Mouse (Mus musculus) right cerebral cortex, postnatal 4 days (tissue): ENCODE data around the gene L1td1.

Experiments
- DNase-seq: peaks from one replicate; pipeline ENCODE4 v3.0.0-alpha.2; 2022

L1td1 gene

GRCm38 (mm10) chr4:98743209-98743905 is 16.8 kb downstream of the L1td1 start:
- DNase-seq = no peak

GRCm38 (mm10) chr4:98743906-98744210 is 17.3 kb downstream of the L1td1 start:
- no peak for DNase-seq

DNA sequence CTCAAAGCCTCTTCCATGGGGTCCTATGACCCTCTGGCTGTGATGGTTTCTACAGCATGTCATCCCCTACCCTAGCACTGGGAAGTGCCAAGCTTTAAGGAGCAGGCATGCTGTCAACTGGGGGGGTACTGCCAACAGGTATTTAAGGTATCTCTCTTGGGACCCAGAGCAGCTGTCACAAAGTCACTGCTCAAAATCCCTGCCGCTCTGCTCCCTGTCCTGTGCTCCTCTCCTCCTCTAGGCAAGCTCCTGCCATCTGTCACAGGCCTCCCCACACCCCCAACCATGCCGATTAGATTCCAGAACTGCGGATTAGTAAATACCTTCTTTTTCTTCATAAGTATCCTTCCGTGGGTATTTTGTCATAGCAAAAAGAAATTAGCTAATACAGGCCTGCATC is 27.9 kb downstream of the L1td1 start:
- no peak for DNase-seq

DNA sequence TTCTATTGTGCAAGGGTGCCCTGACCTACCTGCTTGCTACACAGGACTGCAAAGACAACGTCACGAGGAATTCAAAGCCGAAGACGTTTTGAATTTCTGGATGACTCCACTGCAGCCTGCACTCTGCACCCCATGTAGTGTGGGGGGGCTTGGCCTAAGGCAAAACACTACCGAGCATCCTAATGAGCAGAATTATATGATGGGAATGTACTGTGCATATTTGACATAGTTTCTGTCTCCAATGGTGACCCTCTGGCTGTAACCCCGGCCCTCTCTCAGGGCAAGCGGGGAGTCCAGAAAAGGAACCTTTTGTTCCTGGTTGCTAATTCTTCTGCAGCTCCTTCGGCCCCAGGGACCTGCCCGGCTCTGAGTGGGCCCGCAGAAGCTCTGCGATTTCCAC is 29.6 kb downstream of the L1td1 start:
- no peak for DNase-seq

DNA sequence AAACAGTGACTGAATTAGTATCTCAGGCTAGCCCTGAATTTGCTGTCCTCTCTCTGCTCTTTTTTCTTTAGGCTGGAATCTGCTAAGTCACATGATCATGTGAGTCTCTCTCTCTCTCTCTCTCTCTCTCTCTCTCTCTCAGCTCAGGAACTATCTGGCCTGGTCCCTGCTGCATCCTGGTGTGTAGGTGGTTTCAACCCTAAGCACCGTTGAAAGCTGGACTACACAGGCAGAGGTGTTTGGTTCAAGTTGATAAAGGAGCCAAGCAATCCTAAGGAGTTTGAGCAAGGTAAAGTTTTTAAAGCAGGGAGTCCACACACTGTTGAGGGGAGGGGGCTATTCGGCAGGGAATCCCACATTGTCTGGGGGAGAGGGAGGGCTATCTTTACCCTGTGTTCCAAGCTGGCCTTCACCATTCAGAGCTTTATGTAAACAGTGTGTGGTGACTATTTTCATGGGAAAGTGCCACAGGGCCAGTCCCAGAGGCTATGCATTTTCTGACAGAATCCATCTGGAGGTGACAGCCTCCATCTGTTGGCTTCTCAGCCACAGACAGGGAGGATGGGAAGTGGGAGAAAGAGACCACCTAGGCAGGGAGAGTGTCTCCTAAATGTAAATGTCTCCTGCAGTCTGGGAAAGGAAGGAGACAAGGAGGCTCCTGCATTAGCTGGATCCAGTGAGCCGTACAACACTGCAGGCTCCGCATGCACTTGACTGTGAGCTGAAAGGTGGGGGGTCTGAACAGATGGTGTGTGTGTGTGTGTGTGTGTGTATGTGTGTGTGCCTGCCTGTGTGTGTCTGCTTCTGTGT is 31.7 kb downstream of the L1td1 start:
- DNase-seq = no peak

GRCm38 (mm10) chr4:98758872-98759518 is 32.5 kb downstream of the L1td1 start:
- no peak for DNase-seq

DNA sequence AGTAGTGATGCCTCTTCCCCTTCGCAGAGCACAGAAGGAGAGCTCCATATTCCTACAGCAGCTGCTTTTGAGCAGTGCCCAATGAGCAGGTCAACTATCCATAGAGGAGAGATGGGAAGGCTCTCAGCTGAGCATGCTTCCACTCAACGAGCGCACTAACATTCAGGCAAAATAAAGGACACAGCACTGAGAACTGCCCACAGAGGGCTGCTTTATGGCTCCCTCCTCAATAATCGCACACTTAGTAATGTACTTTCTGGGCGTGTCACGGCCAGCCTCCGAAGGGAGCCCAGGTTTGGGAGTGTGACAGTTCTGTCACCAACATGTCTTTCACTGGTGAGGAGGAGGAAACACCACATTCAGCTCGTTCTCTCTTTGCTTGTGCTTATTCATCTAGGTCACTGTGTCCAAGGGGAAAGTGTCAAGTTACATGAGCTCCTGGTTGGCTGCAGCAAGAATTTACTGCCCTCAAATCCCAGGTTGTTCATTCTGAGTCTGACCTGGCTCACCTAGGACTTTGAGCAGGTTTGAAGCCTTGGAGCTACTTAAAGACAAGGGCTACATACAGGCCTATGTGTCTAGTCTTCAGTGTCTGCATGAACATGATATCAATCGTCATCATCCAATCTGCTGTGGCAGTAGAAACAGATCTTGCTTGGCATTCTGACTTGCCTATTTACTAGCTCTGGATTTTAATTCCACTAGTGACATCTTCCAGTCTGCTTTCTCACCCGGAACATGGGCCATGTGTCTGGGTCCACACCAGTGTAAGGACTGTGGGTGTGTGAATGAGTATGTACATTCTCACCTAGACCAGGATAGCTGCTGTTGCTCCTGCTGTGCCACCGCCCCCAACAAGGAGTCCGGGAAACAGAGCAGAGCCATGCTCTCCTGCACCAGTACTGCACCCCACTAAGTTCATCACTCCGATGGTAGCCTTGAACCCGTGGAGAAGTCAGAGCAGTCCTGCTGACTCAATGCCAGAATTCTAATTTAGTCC is 40.9 kb downstream of the L1td1 start:
- no peak for DNase-seq

DNA sequence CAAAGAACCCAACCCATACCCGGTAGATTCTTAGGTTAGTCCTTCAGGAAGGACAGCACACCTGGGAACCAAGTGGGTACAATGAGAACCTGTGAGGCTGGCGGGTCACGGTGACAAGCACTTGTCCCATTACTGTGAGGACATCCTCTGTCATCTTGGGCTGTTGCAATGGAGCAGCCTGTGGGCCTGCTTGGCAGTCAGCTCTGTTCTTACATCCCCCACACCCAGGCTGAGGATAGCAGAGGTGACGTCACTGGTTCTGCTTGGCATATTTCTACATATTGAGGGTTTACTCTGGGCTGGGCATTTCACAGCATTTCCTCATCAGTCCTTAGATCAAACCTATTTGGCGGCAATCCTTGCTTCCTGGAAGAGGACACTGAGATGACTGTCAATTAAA is 47.3 kb downstream of the L1td1 start:
- DNase-seq = no peak

GRCm38 (mm10) chr4:98776721-98777427 is 50.3 kb downstream of the L1td1 start:
- no peak for DNase-seq

GRCm38 (mm10) chr4:98777464-98777863 is 50.9 kb downstream of the L1td1 start:
- DNase-seq = no peak

- no peak for DNase-seq
These were observed 51.7 kb downstream of the L1td1 start for GRCm38 (mm10) chr4:98778219-98778618.

- no peak for DNase-seq
These were observed 59.3 kb downstream of the L1td1 start for GRCm38 (mm10) chr4:98785851-98786250.

GRCm38 (mm10) chr4:98786281-98786680 is 59.7 kb downstream of the L1td1 start:
- no peak for DNase-seq
